Mouse (Mus musculus) macrophage (primary cell): ENCODE results near the gene Bche. TPM values are rescaled to one million over a fixed set of nuclear protein-coding genes. Genes with fewer than 3 reads are reported as not detected.

Source experiments
- H3K27ac ChIP-seq: fragments of 350-480 bp; formaldehyde crosslinking; 2 replicates; pipeline ENCODE4 v1.9.0; 2021
- H3K36me3 ChIP-seq: fragments of 350-480 bp; formaldehyde crosslinking; 2 replicates; pipeline ENCODE4 v1.9.0; 2021; ENCODE audit errors: inconsistent target
- H3K4me3 ChIP-seq: fragments of 350-480 bp; formaldehyde crosslinking; 2 replicates; pipeline ENCODE4 v1.9.0; 2021; ENCODE audit errors: inconsistent target
- H3K79me2 ChIP-seq: fragments of 350-480 bp; formaldehyde crosslinking; 2 replicates; pipeline ENCODE4 v1.9.0; 2021; ENCODE audit errors: inconsistent target
- WGBS: methylation state at CpG from one replicate; pipeline ENCODE4 v1.1.7; 2026; ENCODE audit warnings: inconsistent platforms; ENCODE audit not compliant: missing documents; 5-methylcytosine and 5-hydroxymethylcytosine counted together
- polyA plus RNA-seq: library from polyadenylated mRNA; stranded (reverse); fragments of 250-400 nt; gene quantifications from 3 replicates; pipeline ENCODE4 v1.2.4, GENCODE M21; 2018; ENCODE audit warnings: inconsistent platforms

Bche gene
- polyA plus RNA-seq, 1 experiment from 2014 or later: not detected

- WGBS: 90% methylated on average over 2 of the region's 2 CpGs
- H3K4me3 ChIP-seq: no peak overlapping the region
- H3K27ac ChIP-seq: no peak overlapping the region
- H3K36me3 ChIP-seq: no peaks in the 10 kb centered on the region
- no peaks in the 10 kb centered on the region for H3K79me2 ChIP-seq
Measured at GRCm38 (mm10) chr3:73647064-73647463, 61.2 kb downstream of the Bche start.

- Histone ChIP-seq H3K36me3 (no peaks in the 10 kb centered on the region), H3K4me3 (no peak overlapping the region), H3K79me2 (no peaks in the 10 kb centered on the region), H3K27ac (no peak overlapping the region)
- WGBS: 94% methylated on average over 2 of the region's 2 CpGs
Measured at GRCm38 (mm10) chr3:73611421-73611820, 96.8 kb downstream of the Bche start.

- no peaks in the 10 kb centered on the region for H3K36me3 ChIP-seq
- no peak overlapping the region for H3K4me3 ChIP-seq
- no peak overlapping the region for H3K27ac ChIP-seq
- WGBS: 83% methylated on average over 3 of the region's 5 CpGs
- no peaks in the 10 kb centered on the region for H3K79me2 ChIP-seq
Measured at GRCm38 (mm10) chr3:73591757-73592533, 116.3 kb downstream of the Bche start.
